Mouse (Mus musculus) C2C12 (cell line): ENCODE measurements at regions not wholly inside any gene's neighbourhood (a gene's known extent, or its start where the extent isn't known, plus 50 kb on each side); places are given as distances from the start of the nearest gene placed in this dataset.

Experiments used
- CTCF ChIP-seq: IDR thresholded peaks from one replicate; pipeline ENCODE4 v1.5.1; 2011; ENCODE audit not compliant: control insufficient read depth, insufficient read depth, insufficient read length
- FOSL1 ChIP-seq: IDR thresholded peaks from one replicate; pipeline ENCODE4 v1.8.0; 2011; ENCODE audit warnings: mild to moderate bottlenecking, low read length; ENCODE audit not compliant: poor library complexity, insufficient read depth, severe bottlenecking
- MYOG ChIP-seq: IDR thresholded peaks from one replicate; pipeline ENCODE4 v1.6.1; 2011; ENCODE audit not compliant: control insufficient read depth, insufficient read length; ENCODE audit errors: extremely low read depth

DNA sequence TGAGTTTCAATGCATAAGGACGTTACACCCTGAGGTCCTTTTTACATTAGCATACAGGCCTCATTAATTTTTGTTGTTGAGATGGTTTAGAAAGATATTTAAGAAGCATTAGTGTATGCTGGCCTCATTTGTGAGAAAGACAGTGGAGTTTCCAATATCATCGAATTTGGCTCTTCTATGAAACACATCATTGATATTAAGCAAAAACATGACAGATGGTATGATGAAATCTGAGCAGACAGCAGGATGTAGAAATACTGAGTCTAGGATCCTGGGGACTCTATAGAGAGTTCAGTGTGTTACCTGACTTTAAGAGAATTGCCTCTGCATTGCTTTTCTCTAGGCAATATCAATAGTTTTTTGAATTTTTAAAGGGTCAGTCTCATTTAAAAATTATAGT is 1312.8 kb upstream of the Gje1 start:
- no peak for TF ChIP-seq FOSL1
- no peak for TF ChIP-seq CTCF
- no peak for TF ChIP-seq MYOG
